8 mouse cellular contexts compared by ENCODE assay signal in genomic region chr4:138543177-138543576, GRCm38 (mm10).
A peak's percentile ranks its signal among the peaks of the same experiment; 100 is the strongest.
DNase-seq lines count a peak whose midpoint lies in the region; ATAC-seq lines count a peak whose summit lies in the region.

No protein-coding gene starts in this region.

- no peaks in the 10 kb centered on the region; the same call in 1 of the 2 replicates for H3K4me1 ChIP-seq in embryonic facial prominence, embryonic 14.5 days (ENCODE audit: control insufficient read depth, insufficient read depth, low read length)
- peaks cover 2% of the 10 kb centered on the region; the same call in 1 of the 2 replicates for H3K4me1 ChIP-seq in embryonic facial prominence, embryonic 10.5 days

- intact Hi-C loops in left cerebral cortex, postnatal 14 days (cut with DNase I), result no loop called here

- ATAC-seq in embryonic facial prominence, embryonic 14.5 days (ENCODE audit: low read depth), result 0 out of 2 replicates have a peak, but pooled peaks have one; percentile 47

- H3K4me3 ChIP-seq in embryonic facial prominence, embryonic 14.5 days (ENCODE audit: low read depth, low read length), result no peak overlapping the region
- no peak overlapping the region for H3K4me3 ChIP-seq in embryonic facial prominence, embryonic 10.5 days

- no peak overlapping the region for H3K9ac ChIP-seq in embryonic facial prominence, embryonic 14.5 days (ENCODE audit: low read depth, low read length)

- peak; percentile 80 for DNase-seq in embryonic facial prominence, embryonic 14.5 days (ENCODE audit: low spot score)
- DNase-seq in embryonic facial prominence, embryonic 10.5 days (ENCODE audit: low spot score), result no peak
- peak; percentile 28 for DNase-seq in 3134 (ENCODE audit: extremely low read depth, insufficient read length, low spot score)
- peak; percentile 43 to 54 for DNase-seq in heart, adult 9 months (ENCODE audit: low spot score in 2 of 2)
- peak; percentile 72 to 89 for DNase-seq in left cerebral cortex, postnatal 14 days (ENCODE audit: low spot score in 2 of 2)
- peak; percentile 74 for DNase-seq in right cerebral cortex, postnatal 25 days
- no peak for DNase-seq in spleen, postnatal 10 days (ENCODE audit: low spot score in 2 of 2)
- no peak for DNase-seq in embryo, embryonic 11 days

- 42% methylated on average over 12 of the region's 12 CpGs for WGBS in embryonic facial prominence, embryonic 14.5 days
- WGBS in embryonic facial prominence, embryonic 10.5 days, result 69% methylated on average over 12 of the region's 12 CpGs

- no peak overlapping the region for H3K4me2 ChIP-seq in embryonic facial prominence, embryonic 14.5 days (ENCODE audit: low read depth, low read length)

- H3K9me3 ChIP-seq in embryonic facial prominence, embryonic 14.5 days (ENCODE audit: control insufficient read depth, low read length), result no peaks in the 10 kb centered on the region
- no peaks in the 10 kb centered on the region for H3K9me3 ChIP-seq in embryonic facial prominence, embryonic 10.5 days

- H3K36me3 ChIP-seq in embryonic facial prominence, embryonic 14.5 days (ENCODE audit: control insufficient read depth, insufficient read depth, low read length), result no peaks in the 10 kb centered on the region
- H3K36me3 ChIP-seq in embryonic facial prominence, embryonic 10.5 days (replicated peaks), result no peaks in the 10 kb centered on the region

- H3K27ac ChIP-seq in embryonic facial prominence, embryonic 14.5 days (replicated peaks; ENCODE audit: low read depth, low read length), result no peak overlapping the region
- no peak overlapping the region for H3K27ac ChIP-seq in embryonic facial prominence, embryonic 10.5 days (replicated peaks)

- peaks cover 5% of the 10 kb centered on the region; the same call in 1 of the 2 replicates for H3K27me3 ChIP-seq in embryonic facial prominence, embryonic 14.5 days (replicated peaks; ENCODE audit: control insufficient read depth, insufficient read depth, low read length)
- peaks cover 22% of the 10 kb centered on the region for H3K27me3 ChIP-seq in embryonic facial prominence, embryonic 10.5 days (replicated peaks; ENCODE audit: low read depth, poor library complexity, severe bottlenecking)

Comparison
In these comparisons a context has a peak if more than half of its experiments do, and no peak if none do; other contexts are left out.
1. DNase-seq: peak in embryonic facial prominence, embryonic 14.5 days (single experiment), 3134 (single experiment), heart, adult 9 months (2 of 2), left cerebral cortex, postnatal 14 days (2 of 2) and right cerebral cortex, postnatal 25 days (single experiment); none in embryonic facial prominence, embryonic 10.5 days (single experiment), spleen, postnatal 10 days (0 of 2) and embryo, embryonic 11 days (single experiment).